Mouse (Mus musculus) hindbrain, embryonic 10.5 days (tissue): Measurements from ENCODE around the gene 8030474K03Rik. TPM values are rescaled to one million over a fixed set of nuclear protein-coding genes. Genes with fewer than 3 reads are reported as not detected.
A peak's percentile ranks its signal among the peaks of the same experiment; 100 is the strongest.
"Not testable (repeated sequence)": the region's sequence is repeated elsewhere in the genome, so short reads cannot be mapped to it uniquely, and the experiment has no call there.

Source experiments
- DNase-seq: peaks from one replicate; pipeline ENCODE4 v3.0.0-alpha.2; 2017; ENCODE audit warnings: low spot score
- H3K27ac ChIP-seq: fragments of 300-500 bp; sonication (generic); 2 replicates; pipeline ENCODE4 v1.5.1; 2016; ENCODE audit warnings: mild to moderate bottlenecking, moderate library complexity
- H3K27me3 ChIP-seq: fragments of 300-500 bp; sonication (generic); 2 replicates; pipeline ENCODE4 v1.6.1; 2016; ENCODE audit warnings: mild to moderate bottlenecking; ENCODE audit not compliant: poor library complexity, insufficient read depth, severe bottlenecking
- H3K36me3 ChIP-seq: fragments of 300-500 bp; sonication (generic); 2 replicates; pipeline ENCODE4 v1.6.1; 2016; ENCODE audit warnings: mild to moderate bottlenecking, moderate library complexity
- H3K4me1 ChIP-seq: fragments of 300-500 bp; sonication (generic); replicated peaks from 2 replicates; pipeline ENCODE4 v1.6.1; 2016; ENCODE audit warnings: mild to moderate bottlenecking
- H3K4me3 ChIP-seq: fragments of 300-500 bp; sonication (generic); 2 replicates; pipeline ENCODE4 v1.5.1; 2016; ENCODE audit warnings: mild to moderate bottlenecking, moderate library complexity
- H3K9me3 ChIP-seq: fragments of 300-500 bp; sonication (generic); 2 replicates; pipeline ENCODE4 v1.6.1; 2016; ENCODE audit warnings: mild to moderate bottlenecking, moderate library complexity
- WGBS: fragments of 180-500 bp; shearing (Covaris S2); methylation state at CpG from one replicate; pipeline ENCODE4 v1.1.7; 2016; 5-methylcytosine and 5-hydroxymethylcytosine counted together
- polyA plus RNA-seq: library from polyadenylated mRNA; unstranded; fragments of >200 nt; fragmentation: Nextera tagmentation; extraction: Ambion mirVana; gene quantifications from 2 replicates; pipeline ENCODE4 v1.2.1, GENCODE M21; 2016

The 8030474K03Rik gene
- 0.27 and 0.29 TPM in 2 replicates for polyA plus RNA-seq

- Histone ChIP-seq H3K4me3 (no peak within 1 kb of the TSS), H3K27ac (no peak within 1 kb of the TSS), H3K36me3 (no peaks in the 10 kb centered on the region), H3K4me1 (no peaks in the 10 kb centered on the region), H3K9me3 (peaks cover 9% of the 10 kb centered on the region; the same call in 1 of the 2 replicates), H3K27me3 (peaks cover 28% of the 10 kb centered on the region)
- DNase-seq = no peak
- 95% methylated on average over 35 of the region's 35 CpGs for WGBS
Observed at GRCm38 (mm10) chrX:101794342-101794741, at the start of gene 8030474K03Rik, which contains the start of gene Gm4779. Gene 8030474K03Rik (plus strand): TSS chrX:101794656. Gene Gm4779 (minus strand): TSS chrX:101794423.

- no peak overlapping the region for H3K27ac ChIP-seq
- no peak for DNase-seq
- H3K4me3 ChIP-seq = no peak overlapping the region
- H3K9me3 ChIP-seq = no peaks in the 10 kb centered on the region
- H3K36me3 ChIP-seq = no peaks in the 10 kb centered on the region
- peaks cover 77% of the 10 kb centered on the region for H3K27me3 ChIP-seq
- WGBS = 50% methylated on average over 4 of the region's 4 CpGs
- H3K4me1 ChIP-seq = no peaks in the 10 kb centered on the region
Observed at GRCm38 (mm10) chrX:101750144-101750543, 44.3 kb upstream of the 8030474K03Rik start.

GRCm38 (mm10) chrX:101754478-101754877 is 40.0 kb upstream of the 8030474K03Rik start:
- peaks cover 77% of the 10 kb centered on the region for H3K27me3 ChIP-seq
- no peaks in the 10 kb centered on the region for H3K9me3 ChIP-seq
- WGBS = 81% methylated on average over 5 of the region's 5 CpGs
- H3K36me3 ChIP-seq = no peaks in the 10 kb centered on the region
- DNase-seq = no peak
- H3K27ac ChIP-seq = no peak overlapping the region
- no peaks in the 10 kb centered on the region for H3K4me1 ChIP-seq
- no peak overlapping the region for H3K4me3 ChIP-seq

GRCm38 (mm10) chrX:101764621-101765020 is 29.8 kb upstream of the 8030474K03Rik start:
- WGBS = 75% methylated on average over 5 of the region's 5 CpGs
- Histone ChIP-seq H3K9me3 (no peaks in the 10 kb centered on the region), H3K4me1 (no peaks in the 10 kb centered on the region), H3K4me3 (no peak overlapping the region), H3K27me3 (peaks cover 44% of the 10 kb centered on the region), H3K27ac (no peak overlapping the region), H3K36me3 (no peaks in the 10 kb centered on the region)
- no peak for DNase-seq

GRCm38 (mm10) chrX:101765111-101765510 is 29.3 kb upstream of the 8030474K03Rik start:
- H3K36me3 ChIP-seq = no peaks in the 10 kb centered on the region
- no peak overlapping the region for H3K27ac ChIP-seq
- DNase-seq = no peak
- peaks cover 40% of the 10 kb centered on the region for H3K27me3 ChIP-seq
- H3K4me3 ChIP-seq = no peak overlapping the region
- WGBS = 90% methylated on average over 4 of the region's 4 CpGs
- H3K9me3 ChIP-seq = no peaks in the 10 kb centered on the region
- H3K4me1 ChIP-seq = no peaks in the 10 kb centered on the region

- WGBS = 73% methylated on average over 7 of the region's 7 CpGs
- Histone ChIP-seq H3K9me3 (no peaks in the 10 kb centered on the region), H3K27ac (no peak overlapping the region), H3K4me3 (no peak overlapping the region), H3K36me3 (no peaks in the 10 kb centered on the region), H3K4me1 (no peaks in the 10 kb centered on the region), H3K27me3 (peaks cover 43% of the 10 kb centered on the region)
- DNase-seq = no peak
Observed at GRCm38 (mm10) chrX:101767280-101767679, 27.2 kb upstream of the 8030474K03Rik start.

GRCm38 (mm10) chrX:101769478-101769877 is 25.0 kb upstream of the 8030474K03Rik start:
- Histone ChIP-seq H3K27me3 (peaks cover 45% of the 10 kb centered on the region), H3K27ac (no peak overlapping the region), H3K4me3 (no peak overlapping the region), H3K36me3 (no peaks in the 10 kb centered on the region), H3K4me1 (no peaks in the 10 kb centered on the region), H3K9me3 (no peaks in the 10 kb centered on the region)
- DNase-seq = no peak
- WGBS = 70% methylated on average over 2 of the region's 2 CpGs

GRCm38 (mm10) chrX:101770307-101770706 is 24.1 kb upstream of the 8030474K03Rik start:
- no peak for DNase-seq
- H3K27ac ChIP-seq = no peak overlapping the region
- H3K27me3 ChIP-seq = peaks cover 43% of the 10 kb centered on the region
- 80% methylated on average over 3 of the region's 3 CpGs for WGBS
- H3K9me3 ChIP-seq = no peaks in the 10 kb centered on the region
- H3K4me1 ChIP-seq = no peaks in the 10 kb centered on the region
- no peak overlapping the region for H3K4me3 ChIP-seq
- H3K36me3 ChIP-seq = no peaks in the 10 kb centered on the region

GRCm38 (mm10) chrX:101772035-101772434 is 22.4 kb upstream of the 8030474K03Rik start:
- Histone ChIP-seq H3K4me1 (no peaks in the 10 kb centered on the region), H3K36me3 (no peaks in the 10 kb centered on the region), H3K4me3 (no peak overlapping the region), H3K27me3 (peaks cover 36% of the 10 kb centered on the region), H3K27ac (no peak overlapping the region), H3K9me3 (no peaks in the 10 kb centered on the region)
- 42% methylated on average over 5 of the region's 5 CpGs for WGBS
- DNase-seq = peak; percentile 49

GRCm38 (mm10) chrX:101791551-101791950 is 2.9 kb upstream of the 8030474K03Rik start:
- H3K36me3 ChIP-seq = no peaks in the 10 kb centered on the region
- H3K27ac ChIP-seq = no peak overlapping the region
- H3K4me3 ChIP-seq = no peak overlapping the region
- peaks cover 20% of the 10 kb centered on the region for H3K27me3 ChIP-seq
- DNase-seq = peak; percentile 36
- peaks cover 9% of the 10 kb centered on the region; the same call in 1 of the 2 replicates for H3K9me3 ChIP-seq
- 39% methylated on average over 4 of the region's 4 CpGs for WGBS
- no peaks in the 10 kb centered on the region for H3K4me1 ChIP-seq

- peak; percentile 3 for DNase-seq
- 29% methylated on average over 2 of the region's 2 CpGs for WGBS
- Histone ChIP-seq H3K27me3 (peaks cover 20% of the 10 kb centered on the region), H3K4me3 (no peak overlapping the region), H3K27ac (no peak overlapping the region), H3K9me3 (no peaks in the 10 kb centered on the region), H3K36me3 (no peaks in the 10 kb centered on the region), H3K4me1 (no peaks in the 10 kb centered on the region)
Observed at GRCm38 (mm10) chrX:101805512-101805911, 11.1 kb downstream of the 8030474K03Rik start.

GRCm38 (mm10) chrX:101811750-101812149 is 17.3 kb downstream of the 8030474K03Rik start:
- no peak overlapping the region for H3K27ac ChIP-seq
- peaks cover 42% of the 10 kb centered on the region for H3K27me3 ChIP-seq
- no peak overlapping the region for H3K4me3 ChIP-seq
- H3K9me3 ChIP-seq = no peaks in the 10 kb centered on the region
- H3K36me3 ChIP-seq = no peaks in the 10 kb centered on the region
- WGBS = 66% methylated on average over 3 of the region's 3 CpGs
- H3K4me1 ChIP-seq = no peaks in the 10 kb centered on the region
- no peak for DNase-seq

GRCm38 (mm10) chrX:101819163-101819562 is 24.7 kb downstream of the 8030474K03Rik start:
- H3K4me3 ChIP-seq = no peak overlapping the region
- H3K4me1 ChIP-seq = no peaks in the 10 kb centered on the region
- no peak overlapping the region for H3K27ac ChIP-seq
- no peak for DNase-seq
- no peaks in the 10 kb centered on the region for H3K36me3 ChIP-seq
- H3K9me3 ChIP-seq = no peaks in the 10 kb centered on the region
- WGBS = 55% methylated on average over 1 of the region's 1 CpGs
- H3K27me3 ChIP-seq = peaks cover 69% of the 10 kb centered on the region

- H3K4me3 ChIP-seq, H3K27ac ChIP-seq, H3K36me3 ChIP-seq, H3K9me3 ChIP-seq, H3K4me1 ChIP-seq, DNase-seq: not testable (repeated sequence)
- peaks cover 66% of the 10 kb centered on the region for H3K27me3 ChIP-seq
Observed at GRCm38 (mm10) chrX:101819980-101820379, 25.5 kb downstream of the 8030474K03Rik start.
